In the genomic region with DNA sequence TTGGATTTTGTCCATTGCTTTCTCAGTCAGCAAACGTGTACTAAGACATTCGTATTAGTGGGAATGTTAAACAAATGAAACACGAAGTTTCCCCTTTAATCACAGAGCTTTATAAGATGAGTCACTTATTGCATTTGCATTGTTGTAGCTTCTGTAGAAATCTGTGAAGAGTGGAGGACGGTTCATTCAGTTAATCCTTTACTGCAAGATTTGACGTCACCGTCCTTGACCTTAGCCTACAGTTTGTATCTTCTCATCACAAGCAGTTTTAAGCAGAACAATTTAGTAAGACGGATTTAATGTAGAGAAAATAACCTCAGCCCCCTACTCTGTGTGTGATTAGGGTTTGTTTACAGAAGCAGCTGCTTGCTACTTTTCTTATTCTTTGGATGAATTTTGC, we compare ENCODE assay signal across 25 mouse cellular contexts. TPM values are rescaled to one million over a fixed set of nuclear protein-coding genes. Genes with fewer than 3 reads are reported as not detected.
A peak's percentile ranks its signal among the peaks of the same experiment; 100 is the strongest.
DNase-seq lines count a peak whose midpoint lies in the region; ATAC-seq and TF ChIP-seq lines count a peak whose summit lies in the region.
"Had no signal": no experiment of that assay in that cellular context is flagged by ENCODE, and none has a peak within 500 bp of the region (broad histone marks: within the 10 kb centered on the region; RNA-seq: fewer than 3 reads in every experiment).

No protein-coding gene starts in this region.

- H3K4me1 ChIP-seq in embryonic facial prominence, embryonic 14.5 days (ENCODE audit: control insufficient read depth, insufficient read depth, low read length) = 0 out of 2 replicates have a peak, but pooled peaks cover 3% of the 10 kb centered on the region
- H3K4me1 ChIP-seq in embryonic facial prominence, embryonic 10.5 days = peaks cover 17% of the 10 kb centered on the region
- H3K4me1 ChIP-seq in intestine, embryonic 15.5 days (replicated peaks) = peaks cover 6% of the 10 kb centered on the region; the same call in 1 of the 2 replicates
- peaks cover 30% of the 10 kb centered on the region for H3K4me1 ChIP-seq in stomach, embryonic 14.5 days (ENCODE audit: control insufficient read depth, insufficient read depth, low read length)
- H3K4me1 ChIP-seq in stomach, postnatal 0 days (replicated peaks; ENCODE audit: control insufficient read depth, insufficient read depth) = peaks cover 6% of the 10 kb centered on the region
- H3K4me1 ChIP-seq in hindbrain, embryonic 11.5 days (replicated peaks; ENCODE audit: control insufficient read depth, insufficient read depth, low read length) = no peaks in the 10 kb centered on the region
- H3K4me1 ChIP-seq: hindbrain, embryonic 13.5 days had no signal

- H3K4me2 ChIP-seq in embryonic facial prominence, embryonic 14.5 days (ENCODE audit: low read depth, low read length) = no peak overlapping the region
- H3K4me2 ChIP-seq in intestine, embryonic 15.5 days (replicated peaks) = no peak overlapping the region
- H3K4me2 ChIP-seq in stomach, embryonic 14.5 days (replicated peaks; ENCODE audit: low read depth, low read length) = no peak overlapping the region
- H3K4me2 ChIP-seq in stomach, postnatal 0 days (replicated peaks; ENCODE audit: low read depth) = no peak overlapping the region
- H3K4me2 ChIP-seq in hindbrain, embryonic 11.5 days (replicated peaks; ENCODE audit: low read depth, low read length) = no peak overlapping the region
- H3K4me2 ChIP-seq: embryonic facial prominence, embryonic 13.5 days; heart, embryonic 13.5 days; hindbrain, embryonic 13.5 days had no signal

- H3K9me3 ChIP-seq in embryonic facial prominence, embryonic 14.5 days (ENCODE audit: control insufficient read depth, low read length) = no peaks in the 10 kb centered on the region
- no peaks in the 10 kb centered on the region for H3K9me3 ChIP-seq in embryonic facial prominence, embryonic 10.5 days
- H3K9me3 ChIP-seq in intestine, embryonic 15.5 days = no peaks in the 10 kb centered on the region
- H3K9me3 ChIP-seq in stomach, embryonic 14.5 days (ENCODE audit: control insufficient read depth, low read depth, low read length) = no peaks in the 10 kb centered on the region
- no peaks in the 10 kb centered on the region for H3K9me3 ChIP-seq in stomach, postnatal 0 days (ENCODE audit: control insufficient read depth, low read length)
- no peaks in the 10 kb centered on the region for H3K9me3 ChIP-seq in hindbrain, embryonic 11.5 days (ENCODE audit: control insufficient read depth, low read length)
- H3K9me3 ChIP-seq: embryonic facial prominence, embryonic 13.5 days; heart, embryonic 10.5 days; heart, embryonic 13.5 days; hindbrain, embryonic 13.5 days had no signal

- peak; percentile 61 for DNase-seq in embryonic facial prominence, embryonic 14.5 days (ENCODE audit: low spot score)
- no peak for DNase-seq in embryonic facial prominence, embryonic 10.5 days (ENCODE audit: low spot score)
- DNase-seq in stomach, postnatal 0 days (ENCODE audit: low spot score) = no peak
- no peak for DNase-seq in hindbrain, embryonic 11.5 days (ENCODE audit: low spot score)
- DNase-seq: adrenal gland, adult 8-10 months; cerebellum, adult 18-20 months; cerebellum, adult 9-11 months; cerebellum, postnatal 25 days; forebrain, postnatal 0 days; gastrocnemius, postnatal 25 days; heart, adult 2 months; heart, postnatal 14 days; heart, postnatal 4 days; kidney, adult 18-20 months; kidney, adult 9 months had no signal

- no peaks in the 10 kb centered on the region for H3K36me3 ChIP-seq in embryonic facial prominence, embryonic 14.5 days (ENCODE audit: control insufficient read depth, insufficient read depth, low read length)
- H3K36me3 ChIP-seq in embryonic facial prominence, embryonic 10.5 days (replicated peaks) = no peaks in the 10 kb centered on the region
- H3K36me3 ChIP-seq in intestine, embryonic 15.5 days = no peaks in the 10 kb centered on the region
- H3K36me3 ChIP-seq in stomach, embryonic 14.5 days (ENCODE audit: control insufficient read depth, insufficient read depth, low read length) = no peaks in the 10 kb centered on the region
- no peaks in the 10 kb centered on the region for H3K36me3 ChIP-seq in stomach, postnatal 0 days (ENCODE audit: control insufficient read depth, insufficient read depth, low read length)
- no peaks in the 10 kb centered on the region for H3K36me3 ChIP-seq in hindbrain, embryonic 11.5 days (ENCODE audit: control insufficient read depth, insufficient read depth, low read length)
- H3K36me3 ChIP-seq: embryonic facial prominence, embryonic 13.5 days; heart, embryonic 10.5 days; heart, embryonic 13.5 days; hindbrain, embryonic 13.5 days had no signal

- H3K27ac ChIP-seq in embryonic facial prominence, embryonic 14.5 days (replicated peaks; ENCODE audit: low read depth, low read length) = no peak overlapping the region
- H3K27ac ChIP-seq in embryonic facial prominence, embryonic 10.5 days (replicated peaks) = no peak overlapping the region
- 0 out of 2 replicates have a peak overlapping the region, but pooled peaks have one; percentile 7 for H3K27ac ChIP-seq in intestine, embryonic 15.5 days
- H3K27ac ChIP-seq in stomach, embryonic 14.5 days (ENCODE audit: low read length) = peak overlapping the region; percentile 91
- H3K27ac ChIP-seq in stomach, postnatal 0 days (replicated peaks) = no peak overlapping the region
- no peak overlapping the region for H3K27ac ChIP-seq in hindbrain, embryonic 11.5 days (ENCODE audit: low read depth, low read length)
- H3K27ac ChIP-seq: embryonic facial prominence, embryonic 13.5 days; heart, adult 2 months; heart, embryonic 10.5 days; heart, embryonic 13.5 days; hindbrain, embryonic 13.5 days had no signal

- no peak overlapping the region for H3K4me3 ChIP-seq in embryonic facial prominence, embryonic 14.5 days (ENCODE audit: low read depth, low read length)
- H3K4me3 ChIP-seq in embryonic facial prominence, embryonic 10.5 days = no peak overlapping the region
- H3K4me3 ChIP-seq in intestine, embryonic 15.5 days (replicated peaks) = no peak overlapping the region
- no peak overlapping the region for H3K4me3 ChIP-seq in stomach, embryonic 14.5 days (ENCODE audit: low read depth, low read length)
- H3K4me3 ChIP-seq in stomach, postnatal 0 days (ENCODE audit: low read depth, low read length) = no peak overlapping the region
- H3K4me3 ChIP-seq in hindbrain, embryonic 11.5 days (ENCODE audit: low read depth, low read length) = no peak overlapping the region
- H3K4me3 ChIP-seq: embryonic facial prominence, embryonic 13.5 days; heart, adult 2 months; heart, embryonic 10.5 days; heart, embryonic 13.5 days; hindbrain, embryonic 13.5 days had no signal

- ATAC-seq in embryonic facial prominence, embryonic 14.5 days (ENCODE audit: low read depth) = no peak
- ATAC-seq in intestine, embryonic 15.5 days = no peak
- peak; percentile 28; the same call in 1 of the 2 replicates for ATAC-seq in stomach, embryonic 14.5 days (ENCODE audit: insufficient number of reproducible peaks, insufficient read depth, low FRiP score, low read depth)
- peak; percentile 40; the same call in 1 of the 2 replicates for ATAC-seq in stomach, postnatal 0 days (ENCODE audit: low FRiP score, low TSS enrichment)
- ATAC-seq in hindbrain, embryonic 11.5 days (ENCODE audit: low FRiP score) = no peak
- no peak for ATAC-seq in cerebellum, adult (ENCODE audit: insufficient number of reproducible peaks, low FRiP score, low TSS enrichment)
- ATAC-seq: CD4-positive, CD25-positive, alpha-beta regulatory T cell, adult 4 months; forebrain, embryonic 14.5 days; forebrain, postnatal 0 days; hindbrain, embryonic 16.5 days had no signal

- H3K27me3 ChIP-seq in embryonic facial prominence, embryonic 14.5 days (replicated peaks; ENCODE audit: control insufficient read depth, insufficient read depth, low read length) = no peaks in the 10 kb centered on the region
- H3K27me3 ChIP-seq in embryonic facial prominence, embryonic 10.5 days (replicated peaks; ENCODE audit: low read depth, poor library complexity, severe bottlenecking) = no peaks in the 10 kb centered on the region
- H3K27me3 ChIP-seq in intestine, embryonic 15.5 days (replicated peaks) = no peaks in the 10 kb centered on the region
- no peaks in the 10 kb centered on the region for H3K27me3 ChIP-seq in stomach, embryonic 14.5 days (ENCODE audit: control insufficient read depth, insufficient read depth, low read length)
- H3K27me3 ChIP-seq in stomach, postnatal 0 days (ENCODE audit: control insufficient read depth, insufficient read depth, low read length) = no peaks in the 10 kb centered on the region
- H3K27me3 ChIP-seq in hindbrain, embryonic 11.5 days (ENCODE audit: control insufficient read depth, insufficient read depth, low read length) = no peaks in the 10 kb centered on the region
- H3K27me3 ChIP-seq: heart, embryonic 13.5 days; hindbrain, embryonic 13.5 days had no signal

- no peak for TF ChIP-seq CTCF in stomach, postnatal 0 days (IDR thresholded peaks at IDR 0.05; ENCODE audit: low read depth)

- 57% methylated on average over 7 of the region's 7 CpGs for WGBS in embryonic facial prominence, embryonic 14.5 days
- WGBS in embryonic facial prominence, embryonic 10.5 days = 78% methylated on average over 7 of the region's 7 CpGs
- WGBS in intestine, embryonic 15.5 days = 40% methylated on average over 7 of the region's 7 CpGs
- 26% methylated on average over 7 of the region's 7 CpGs for WGBS in stomach, embryonic 14.5 days
- WGBS in stomach, postnatal 0 days = 22% methylated on average over 7 of the region's 7 CpGs
- 85% methylated on average over 7 of the region's 7 CpGs for WGBS in hindbrain, embryonic 11.5 days

- TF ChIP-seq EP300 in stomach, postnatal 0 days (optimal IDR thresholded peaks at IDR 0.05) = no peak

- H3K9ac ChIP-seq in embryonic facial prominence, embryonic 14.5 days (ENCODE audit: low read depth, low read length) = no peak overlapping the region
- no peak overlapping the region for H3K9ac ChIP-seq in intestine, embryonic 15.5 days
- no peak overlapping the region for H3K9ac ChIP-seq in stomach, embryonic 14.5 days (replicated peaks; ENCODE audit: low read depth, low read length)
- no peak overlapping the region for H3K9ac ChIP-seq in stomach, postnatal 0 days (ENCODE audit: low read length)
- H3K9ac ChIP-seq in hindbrain, embryonic 11.5 days (ENCODE audit: low read depth, low read length) = no peak overlapping the region
- H3K9ac ChIP-seq: embryonic facial prominence, embryonic 13.5 days; forebrain, postnatal 0 days; heart, embryonic 13.5 days; hindbrain, embryonic 13.5 days had no signal

RNA-seq across cellular contexts. Expression of a gene that starts 41.7 kb away (rescaled TPM):
- polyA plus RNA-seq in embryonic facial prominence, embryonic 14.5 days (2014; fragmentation: Nextera tagmentation; extraction: Ambion mirVana) = 6.8 and 9.0 TPM in 2 replicates
- 8.1 and 8.6 TPM in 2 replicates for polyA plus RNA-seq in embryonic facial prominence, embryonic 10.5 days (2016; fragmentation: Nextera tagmentation; extraction: Ambion mirVana)
- polyA plus RNA-seq in intestine, embryonic 15.5 days (2015; fragmentation: Nextera tagmentation; extraction: Ambion mirVana) = 9.0 and 10.0 TPM in 2 replicates
- polyA plus RNA-seq in stomach, embryonic 14.5 days (2014; fragmentation: Nextera tagmentation; extraction: Ambion mirVana) = 7.0 and 8.1 TPM in 2 replicates
- 5.4 and 5.8 TPM in 2 replicates for polyA plus RNA-seq in stomach, postnatal 0 days (2015; fragmentation: Nextera tagmentation; extraction: Ambion mirVana)
- polyA plus RNA-seq in hindbrain, embryonic 11.5 days (2014; fragmentation: Nextera tagmentation; extraction: Ambion mirVana) = 7.8 and 9.3 TPM in 2 replicates

Comparison
In these comparisons a context has a peak if more than half of its experiments do, and no peak if none do; other contexts are left out.
1. H3K27ac ChIP-seq: peak in intestine, embryonic 15.5 days (single experiment) and stomach, embryonic 14.5 days (single experiment); none in embryonic facial prominence, embryonic 14.5 days (single experiment), embryonic facial prominence, embryonic 10.5 days (single experiment), stomach, postnatal 0 days (single experiment) and hindbrain, embryonic 11.5 days (single experiment).
2. ATAC-seq: peak in stomach, embryonic 14.5 days (single experiment) and stomach, postnatal 0 days (single experiment); none in embryonic facial prominence, embryonic 14.5 days (single experiment), intestine, embryonic 15.5 days (single experiment), hindbrain, embryonic 11.5 days (single experiment) and cerebellum, adult (single experiment).